8 mouse cellular contexts compared by ENCODE assay signal in the genomic region with DNA sequence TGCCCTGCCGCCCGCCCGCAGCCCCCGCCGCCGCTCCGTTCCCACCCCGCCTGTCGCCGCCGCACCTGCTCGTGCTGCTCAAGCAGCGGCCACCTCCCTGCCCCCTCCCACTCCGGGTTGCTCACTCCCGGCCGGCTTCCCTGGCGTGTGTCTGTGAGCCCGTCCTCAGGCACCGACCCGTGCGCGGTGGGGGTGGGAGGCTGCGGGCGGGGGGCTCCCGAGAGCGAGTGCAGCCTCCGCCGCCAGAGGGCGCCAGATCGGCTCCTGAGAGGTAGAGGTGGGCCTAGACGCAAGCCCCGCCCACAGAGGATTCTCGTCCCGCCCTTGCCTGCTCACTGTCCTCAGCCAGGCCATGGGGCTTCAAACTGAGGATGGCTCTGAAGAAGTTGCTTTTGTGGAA. TPM values are rescaled to one million over a fixed set of nuclear protein-coding genes. Genes with fewer than 3 reads are reported as not detected.
DNase-seq lines count a peak whose midpoint lies in the region; ATAC-seq and TF ChIP-seq lines count a peak whose summit lies in the region.

TSS of gene Kcnj11 (minus strand) at position 202 of the 400 bp plus-strand sequence.

- H3K4me1 ChIP-seq in ES-Bruce4 (ENCODE audit: control insufficient read depth, insufficient read depth, low read length) = no peaks in the 10 kb centered on the region
- H3K4me1 ChIP-seq in forebrain, embryonic 12.5 days = peaks cover 8% of the 10 kb centered on the region; the same call in 1 of the 2 replicates
- H3K4me1 ChIP-seq in heart, embryonic 16.5 days (ENCODE audit: control insufficient read depth, insufficient read depth, low read length) = peaks cover 10% of the 10 kb centered on the region
- no peaks in the 10 kb centered on the region for H3K4me1 ChIP-seq in thymus, adult 2 months (replicated peaks; ENCODE audit: control insufficient read depth, insufficient read depth, low read length)

- no peaks in the 10 kb centered on the region for H3K9me3 ChIP-seq in ES-Bruce4 (replicated peaks; ENCODE audit: control insufficient read depth, insufficient read depth, low read length, poor library complexity, severe bottlenecking)
- no peaks in the 10 kb centered on the region for H3K9me3 ChIP-seq in forebrain, embryonic 12.5 days
- H3K9me3 ChIP-seq in heart, embryonic 16.5 days (replicated peaks; ENCODE audit: control insufficient read depth, low read length) = no peaks in the 10 kb centered on the region

- H3K27me3 ChIP-seq in ES-Bruce4 (ENCODE audit: control insufficient read depth, insufficient read depth, low read length, poor library complexity, severe bottlenecking) = no peaks in the 10 kb centered on the region
- H3K27me3 ChIP-seq in forebrain, embryonic 12.5 days = peaks cover 35% of the 10 kb centered on the region
- no peaks in the 10 kb centered on the region for H3K27me3 ChIP-seq in heart, embryonic 16.5 days (ENCODE audit: control insufficient read depth, insufficient read depth, low read length)
- no peaks in the 10 kb centered on the region; the same call in 1 of the 2 replicates for H3K27me3 ChIP-seq in thymus, adult 2 months (ENCODE audit: control insufficient read depth, insufficient read depth, low read length)

- no peak for TF ChIP-seq EP300 in ES-Bruce4 (IDR thresholded peaks at IDR 0.05; ENCODE audit: insufficient read depth, low read depth, low read length)

- H3K4me2 ChIP-seq in forebrain, embryonic 12.5 days = peak within 1 kb of the TSS; percentile 87
- peak within 1 kb of the TSS; percentile 71 for H3K4me2 ChIP-seq in heart, embryonic 16.5 days (ENCODE audit: low read depth, low read length)

- no peak within 1 kb of the TSS for H3K27ac ChIP-seq in ES-Bruce4 (ENCODE audit: insufficient read depth, low read length)
- no peak within 1 kb of the TSS for H3K27ac ChIP-seq in forebrain, embryonic 12.5 days
- H3K27ac ChIP-seq in heart, embryonic 16.5 days (ENCODE audit: low read length) = peak within 1 kb of the TSS; percentile 99
- no peak within 1 kb of the TSS for H3K27ac ChIP-seq in thymus, adult 2 months (ENCODE audit: control insufficient read depth, insufficient read depth, low read length)

- H3K36me3 ChIP-seq in ES-Bruce4 (ENCODE audit: control insufficient read depth, insufficient read depth, low read length, poor library complexity, severe bottlenecking) = no peaks in the 10 kb centered on the region
- no peaks in the 10 kb centered on the region for H3K36me3 ChIP-seq in forebrain, embryonic 12.5 days (replicated peaks)
- no peaks in the 10 kb centered on the region for H3K36me3 ChIP-seq in heart, embryonic 16.5 days (ENCODE audit: control insufficient read depth, insufficient read depth)
- no peaks in the 10 kb centered on the region for H3K36me3 ChIP-seq in thymus, adult 2 months (ENCODE audit: control insufficient read depth, insufficient read depth, low read length)

- H3K4me3 ChIP-seq in ES-Bruce4 (ENCODE audit: low read depth, low read length) = peak within 1 kb of the TSS; percentile 66
- H3K4me3 ChIP-seq in forebrain, embryonic 12.5 days (replicated peaks) = peak within 1 kb of the TSS; percentile 62
- peak within 1 kb of the TSS; percentile 62 for H3K4me3 ChIP-seq in heart, embryonic 16.5 days (ENCODE audit: low read length)
- peak within 1 kb of the TSS; percentile 25; the same call in 1 of the 2 replicates for H3K4me3 ChIP-seq in thymus, adult 2 months (ENCODE audit: control insufficient read depth, insufficient read depth, low read length)

- H3K9ac ChIP-seq in ES-Bruce4 (ENCODE audit: low read depth, poor library complexity, severe bottlenecking) = peak within 1 kb of the TSS; percentile 86
- peak within 1 kb of the TSS; percentile 70 for H3K9ac ChIP-seq in forebrain, embryonic 12.5 days
- peak within 1 kb of the TSS; percentile 84 for H3K9ac ChIP-seq in heart, embryonic 16.5 days (ENCODE audit: low read length)

- DNase-seq in c-Kit-positive CD71-positive TER-119-negative erythroid progenitor cells, embryonic 14.5 days (ENCODE audit: low read depth) = peak; percentile 49
- DNase-seq in kidney, postnatal 36 days = peak; percentile 66 to 89
- DNase-seq in lung, adult 18-20 months = peak; percentile 45 to 60
- DNase-seq in ovary, adult 18-20 months (ENCODE audit: low spot score) = peak; percentile 30
- DNase-seq in thymus, adult 2 months = peak; percentile 71

- WGBS in forebrain, embryonic 12.5 days = under 1% methylated on average over 34 of the region's 34 CpGs
- WGBS in heart, embryonic 16.5 days = 1% methylated on average over 30 of the region's 34 CpGs
- WGBS in thymus, adult 2 months = 1% methylated on average over 30 of the region's 34 CpGs

- peak; percentile 87 for ATAC-seq in forebrain, embryonic 12.5 days (ENCODE audit: low FRiP score)
- peak; percentile 55 for ATAC-seq in heart, embryonic 16.5 days (replicated peaks; ENCODE audit: extremely low read depth, insufficient read depth, low FRiP score)

- no peak for TF ChIP-seq POLR2A in ES-Bruce4 (IDR thresholded peaks at IDR 0.05; ENCODE audit: insufficient read depth, low read length)
- TF ChIP-seq POLR2A in thymus, adult 2 months (IDR thresholded peaks at IDR 0.05; ENCODE audit: control insufficient read depth, extremely low read depth, insufficient read depth, low read length, poor library complexity) = no peak

- peak; percentile 80 for TF ChIP-seq CTCF in ES-Bruce4 (IDR thresholded peaks at IDR 0.05; ENCODE audit: low read depth, low read length)
- TF ChIP-seq CTCF in thymus, adult 2 months (IDR thresholded peaks at IDR 0.05; ENCODE audit: borderline replicate concordance, control insufficient read depth, extremely low read depth, insufficient read depth, low read length, poor library complexity) = peak; percentile 82

RNA-seq across cellular contexts. Expression of gene Kcnj11, which starts in this region (rescaled TPM):
- polyA plus RNA-seq in ES-Bruce4 (2011; ENCODE audit: insufficient read depth, insufficient read length, low read depth, missing spikeins) = 1.0 and 1.5 TPM in 2 replicates
- 0.46 and 0.81 TPM in 2 replicates for polyA plus RNA-seq in forebrain, embryonic 12.5 days (2016; fragmentation: Nextera tagmentation; extraction: Ambion mirVana)
- 10.4 and 10.5 TPM in 2 replicates for polyA plus RNA-seq in heart, embryonic 16.5 days (2015; fragmentation: Nextera tagmentation; extraction: Ambion mirVana)
- 3.1 and 12.6 TPM in 2 replicates for polyA plus RNA-seq in thymus, adult 2 months (2012; rRNA removed)

Comparison
In these comparisons a context has a peak if more than half of its experiments do, and no peak if none do; other contexts are left out.
1. Peak in ATAC-seq, H3K4me3 ChIP-seq, H3K9ac ChIP-seq and H3K4me2 ChIP-seq in forebrain, embryonic 12.5 days; RNA of the gene not detected or under 1 TPM.